Mouse (Mus musculus): Measurements from ENCODE around the gene Grap2. TPM values are rescaled to one million over a fixed set of nuclear protein-coding genes. Genes with fewer than 3 reads are reported as not detected.

Gene Grap2
- polyA plus RNA-seq, 1 experiment, result 0.08 TPM

DNA sequence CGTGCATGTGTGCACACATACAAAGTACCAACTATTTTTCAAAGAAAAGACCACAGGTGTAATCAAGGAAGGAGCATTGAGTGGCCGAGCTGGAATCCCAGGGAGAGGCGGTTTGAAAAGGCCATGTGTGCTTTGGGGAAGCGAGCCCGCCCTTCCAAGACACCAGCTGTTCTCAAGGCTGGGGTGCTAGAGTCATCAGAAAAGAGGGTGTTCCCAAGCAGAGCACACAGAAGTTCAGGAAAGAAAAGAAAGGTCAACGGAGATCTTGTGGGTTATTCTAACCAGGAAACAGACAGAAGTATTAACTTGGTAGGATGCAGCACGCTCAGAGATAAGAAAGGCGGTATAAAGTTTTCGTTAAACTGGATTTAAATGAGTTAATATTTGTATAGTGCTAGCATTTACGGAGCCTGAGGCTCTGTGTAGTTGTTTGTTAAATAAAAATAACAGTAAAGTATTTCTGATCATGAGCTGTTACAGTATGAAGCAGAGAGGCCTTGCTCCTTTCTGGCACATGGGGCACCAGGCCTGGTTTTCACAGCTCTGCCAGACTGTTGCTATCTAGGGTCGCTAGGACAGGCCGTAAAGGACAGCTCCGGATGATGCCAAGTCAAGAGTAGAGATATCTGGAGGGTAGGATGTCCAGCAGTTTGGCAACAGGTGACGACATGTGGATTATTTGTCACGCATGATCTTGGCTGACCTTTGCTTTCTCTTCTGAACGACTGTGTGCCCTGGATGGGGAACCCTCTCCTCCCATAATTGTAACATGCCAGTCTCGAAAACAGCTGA, 72.8 kb downstream of the Grap2 start:
- no peak overlapping the region for H3K27ac ChIP-seq (ENCODE audit: insufficient read depth, low read length)
- H3K4me1 ChIP-seq (ENCODE audit: control insufficient read depth, insufficient read depth, low read length), result no peaks in the 10 kb centered on the region
- WGBS, result 88% methylated on average over 17 of the region's 17 CpGs
- no peak overlapping the region for H3K4me3 ChIP-seq (replicated peaks; ENCODE audit: insufficient read depth, low read depth, low read length)
- DNase-seq, result no peak
- TF ChIP-seq POLR2A (IDR thresholded peaks at IDR 0.05; ENCODE audit: borderline replicate concordance, insufficient read depth, low read length) (no peak), CTCF (IDR thresholded peaks at IDR 0.05; ENCODE audit: borderline replicate concordance, insufficient read depth, low read depth, low read length) (no peak)
- H3K27me3 ChIP-seq (ENCODE audit: control insufficient read depth, insufficient read depth, low read length), result no peaks in the 10 kb centered on the region

DNA sequence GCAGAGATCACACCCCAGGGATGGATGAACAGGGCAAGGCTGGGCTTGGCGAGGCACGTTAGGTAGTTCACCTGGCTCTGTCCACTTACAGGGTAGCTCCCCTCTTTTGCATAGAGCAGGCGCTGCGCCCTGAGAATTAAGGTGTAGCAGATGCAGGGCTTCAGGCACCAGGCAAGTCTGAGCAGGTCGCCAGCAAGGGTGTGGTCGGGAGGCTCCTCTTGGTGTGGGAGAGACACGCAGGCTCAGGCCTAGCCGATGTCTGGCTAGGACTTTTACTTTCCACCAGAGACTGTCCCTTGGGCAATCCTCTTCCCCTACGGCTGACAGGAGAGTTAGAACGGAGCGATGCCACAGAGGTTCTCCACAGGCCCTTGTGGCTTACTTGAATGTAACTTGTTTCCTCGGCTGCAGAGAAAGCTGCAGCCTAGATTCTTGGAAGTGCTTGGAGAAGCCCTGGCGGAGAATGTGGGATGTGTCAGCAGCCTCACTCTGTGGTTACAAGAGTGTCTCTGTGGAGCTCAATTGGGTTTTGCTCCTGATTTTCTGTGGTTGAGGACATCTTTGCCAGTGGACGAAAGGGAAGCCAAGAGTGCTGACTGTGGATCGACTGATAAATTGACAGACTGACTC, 76.7 kb downstream of the Grap2 start:
- no peak for TF ChIP-seq POLR2A (IDR thresholded peaks at IDR 0.05; ENCODE audit: borderline replicate concordance, insufficient read depth, low read length)
- no peak for TF ChIP-seq CTCF (IDR thresholded peaks at IDR 0.05; ENCODE audit: borderline replicate concordance, insufficient read depth, low read depth, low read length)
- no peaks in the 10 kb centered on the region for H3K4me1 ChIP-seq (ENCODE audit: control insufficient read depth, insufficient read depth, low read length)
- no peak for DNase-seq
- H3K27ac ChIP-seq (ENCODE audit: insufficient read depth, low read length), result no peak overlapping the region
- WGBS, result 82% methylated on average over 15 of the region's 15 CpGs
- no peak overlapping the region for H3K4me3 ChIP-seq (replicated peaks; ENCODE audit: insufficient read depth, low read depth, low read length)
- no peaks in the 10 kb centered on the region for H3K27me3 ChIP-seq (ENCODE audit: control insufficient read depth, insufficient read depth, low read length)

DNA sequence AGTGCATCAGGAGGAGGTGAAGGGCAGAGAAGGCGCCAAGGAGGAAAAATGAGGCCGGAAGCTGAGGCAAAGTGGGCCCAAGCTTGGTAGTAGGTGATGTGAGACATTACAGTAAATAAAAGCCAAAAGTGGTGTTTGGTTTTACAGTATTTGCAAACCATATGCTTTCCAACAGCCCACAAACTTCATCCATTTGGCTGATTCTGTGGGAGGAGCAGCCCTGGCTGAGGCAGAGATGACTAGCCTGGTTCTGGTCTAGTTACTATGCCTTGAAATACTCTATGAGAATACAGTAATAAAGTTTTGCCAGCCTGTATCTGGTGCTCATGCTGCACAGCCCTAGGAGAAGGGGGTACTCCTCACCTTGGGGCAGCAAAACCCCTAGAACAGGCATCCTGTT, 78.0 kb downstream of the Grap2 start:
- WGBS, result 88% methylated on average over 2 of the region's 2 CpGs
- no peak for DNase-seq
- TF ChIP-seq POLR2A (IDR thresholded peaks at IDR 0.05; ENCODE audit: borderline replicate concordance, insufficient read depth, low read length) (no peak), CTCF (IDR thresholded peaks at IDR 0.05; ENCODE audit: borderline replicate concordance, insufficient read depth, low read depth, low read length) (no peak)
- H3K4me3 ChIP-seq (replicated peaks; ENCODE audit: insufficient read depth, low read depth, low read length), result no peak overlapping the region
- no peaks in the 10 kb centered on the region for H3K4me1 ChIP-seq (ENCODE audit: control insufficient read depth, insufficient read depth, low read length)
- H3K27ac ChIP-seq (ENCODE audit: insufficient read depth, low read length), result no peak overlapping the region
- H3K27me3 ChIP-seq (ENCODE audit: control insufficient read depth, insufficient read depth, low read length), result no peaks in the 10 kb centered on the region

DNA sequence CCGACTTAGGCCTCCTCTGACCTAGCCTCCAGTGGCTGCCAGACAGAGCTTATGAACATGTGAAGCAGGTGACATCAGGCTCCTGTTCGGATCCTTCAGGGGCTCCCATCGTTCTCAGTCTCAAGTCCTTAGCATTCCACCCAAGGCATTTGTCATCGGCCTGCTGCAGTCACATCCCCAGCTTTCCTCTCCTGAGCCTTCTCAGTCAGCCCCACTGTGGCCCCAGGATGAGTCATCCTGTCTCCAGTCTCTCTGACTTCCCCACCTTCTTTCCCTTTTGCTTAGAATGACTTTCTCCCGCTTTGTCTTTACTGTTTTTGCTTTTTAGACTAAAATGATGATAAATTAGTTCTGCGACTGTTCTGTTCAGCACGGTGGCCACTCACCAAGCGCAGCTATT, 81.5 kb downstream of the Grap2 start:
- WGBS, result 89% methylated on average over 8 of the region's 8 CpGs
- H3K4me1 ChIP-seq (ENCODE audit: control insufficient read depth, insufficient read depth, low read length), result no peaks in the 10 kb centered on the region
- TF ChIP-seq POLR2A (IDR thresholded peaks at IDR 0.05; ENCODE audit: borderline replicate concordance, insufficient read depth, low read length) (no peak), CTCF (IDR thresholded peaks at IDR 0.05; ENCODE audit: borderline replicate concordance, insufficient read depth, low read depth, low read length) (no peak)
- H3K27me3 ChIP-seq (ENCODE audit: control insufficient read depth, insufficient read depth, low read length), result no peaks in the 10 kb centered on the region
- H3K27ac ChIP-seq (ENCODE audit: insufficient read depth, low read length), result no peak overlapping the region
- no peak for DNase-seq
- H3K4me3 ChIP-seq (replicated peaks; ENCODE audit: insufficient read depth, low read depth, low read length), result no peak overlapping the region

DNA sequence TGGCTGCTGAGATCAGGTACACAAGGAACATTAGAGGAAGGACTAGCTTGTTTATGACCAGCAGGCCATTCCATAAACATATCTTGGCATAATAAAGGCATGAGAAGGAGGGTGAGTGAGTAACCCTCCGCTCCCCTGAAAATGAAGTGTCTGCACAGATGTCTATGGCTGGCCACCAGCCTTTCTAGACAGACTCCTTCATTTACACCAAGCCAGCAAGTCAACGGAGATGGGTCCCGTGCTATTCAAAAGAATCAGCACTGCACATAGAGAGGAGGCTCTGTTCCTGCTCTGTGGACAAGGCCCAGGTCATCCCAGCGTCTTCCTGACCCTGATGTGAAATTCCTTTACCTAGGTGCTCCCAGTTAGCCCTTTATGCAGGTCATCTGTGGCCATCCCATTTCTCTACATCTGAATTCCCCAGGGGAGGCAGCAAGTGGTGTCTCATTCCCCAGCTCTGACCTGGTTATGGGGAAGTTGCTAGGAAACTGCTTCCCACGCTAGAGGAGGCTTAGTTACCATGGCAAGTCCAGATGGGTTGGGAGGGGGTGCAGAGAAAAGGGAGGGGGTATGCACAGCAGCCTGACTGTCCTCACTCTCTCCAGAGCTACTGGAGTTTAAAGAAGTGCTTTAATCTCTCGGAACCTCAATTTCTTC, 86.5 kb downstream of the Grap2 start:
- no peak for DNase-seq
- H3K4me1 ChIP-seq (ENCODE audit: control insufficient read depth, insufficient read depth, low read length), result no peaks in the 10 kb centered on the region
- no peaks in the 10 kb centered on the region for H3K27me3 ChIP-seq (ENCODE audit: control insufficient read depth, insufficient read depth, low read length)
- no peak overlapping the region for H3K4me3 ChIP-seq (replicated peaks; ENCODE audit: insufficient read depth, low read depth, low read length)
- WGBS, result 70% methylated on average over 6 of the region's 6 CpGs
- TF ChIP-seq POLR2A (IDR thresholded peaks at IDR 0.05; ENCODE audit: borderline replicate concordance, insufficient read depth, low read length) (no peak), CTCF (IDR thresholded peaks at IDR 0.05; ENCODE audit: borderline replicate concordance, insufficient read depth, low read depth, low read length) (no peak)
- H3K27ac ChIP-seq (ENCODE audit: insufficient read depth, low read length), result no peak overlapping the region

DNA sequence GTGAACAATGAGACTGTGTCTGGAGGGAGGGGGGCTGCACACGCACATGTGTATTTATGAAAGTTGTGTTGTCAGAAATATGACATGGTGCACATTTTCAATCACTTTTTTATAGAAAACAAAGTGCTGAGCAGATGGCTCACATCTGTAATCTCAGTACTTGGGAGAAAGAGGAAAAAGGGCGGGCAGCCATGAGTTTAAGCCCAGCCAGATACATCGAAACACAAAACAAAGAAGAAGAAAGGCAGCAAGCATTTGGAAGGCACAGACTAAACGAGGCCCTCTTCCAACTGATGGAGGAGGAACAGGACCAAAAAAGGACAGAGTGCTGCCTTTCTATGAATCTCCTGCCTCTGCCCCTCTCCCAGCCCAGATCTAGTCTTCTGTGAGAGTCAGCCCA, 88.6 kb downstream of the Grap2 start:
- 60% methylated on average over 4 of the region's 4 CpGs for WGBS
- no peak for DNase-seq
- TF ChIP-seq POLR2A (IDR thresholded peaks at IDR 0.05; ENCODE audit: borderline replicate concordance, insufficient read depth, low read length) (no peak), CTCF (IDR thresholded peaks at IDR 0.05; ENCODE audit: borderline replicate concordance, insufficient read depth, low read depth, low read length) (no peak)
- no peaks in the 10 kb centered on the region for H3K4me1 ChIP-seq (ENCODE audit: control insufficient read depth, insufficient read depth, low read length)
- no peaks in the 10 kb centered on the region for H3K27me3 ChIP-seq (ENCODE audit: control insufficient read depth, insufficient read depth, low read length)
- no peak overlapping the region for H3K4me3 ChIP-seq (replicated peaks; ENCODE audit: insufficient read depth, low read depth, low read length)
- no peak overlapping the region for H3K27ac ChIP-seq (ENCODE audit: insufficient read depth, low read length)

DNA sequence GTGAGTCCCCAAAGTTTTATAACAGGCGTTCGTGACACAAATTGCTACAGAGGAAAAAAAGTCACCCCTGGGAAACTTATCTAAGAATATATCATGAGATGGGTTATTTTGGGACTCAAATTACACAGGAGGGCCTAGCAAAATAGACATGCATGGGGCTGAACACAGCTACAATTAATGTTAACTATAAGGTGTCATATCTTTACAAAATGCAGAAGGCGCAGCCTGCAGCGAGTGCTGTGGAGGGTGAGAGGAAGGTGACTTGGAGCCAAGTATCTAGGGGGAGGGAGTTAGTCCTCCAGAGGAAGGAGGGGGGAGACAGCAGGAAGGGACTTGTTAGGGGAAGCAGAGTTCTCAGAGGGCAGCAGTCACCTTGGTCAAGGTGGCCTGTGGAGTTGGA, 92.0 kb downstream of the Grap2 start:
- Histone ChIP-seq H3K4me1 (ENCODE audit: control insufficient read depth, insufficient read depth, low read length) (no peaks in the 10 kb centered on the region), H3K27me3 (ENCODE audit: control insufficient read depth, insufficient read depth, low read length) (no peaks in the 10 kb centered on the region), H3K27ac (ENCODE audit: insufficient read depth, low read length) (no peak overlapping the region), H3K4me3 (replicated peaks; ENCODE audit: insufficient read depth, low read depth, low read length) (no peak overlapping the region)
- 87% methylated on average over 4 of the region's 4 CpGs for WGBS
- DNase-seq, result no peak
- TF ChIP-seq CTCF (IDR thresholded peaks at IDR 0.05; ENCODE audit: borderline replicate concordance, insufficient read depth, low read depth, low read length) (no peak), POLR2A (IDR thresholded peaks at IDR 0.05; ENCODE audit: borderline replicate concordance, insufficient read depth, low read length) (no peak)
